16 mouse cellular contexts compared by ENCODE assay signal in genomic region chr8:120372684-120373083, GRCm38 (mm10).
DNase-seq lines count a peak whose midpoint lies in the region; ATAC-seq and TF ChIP-seq lines count a peak whose summit lies in the region.
"Had no signal": no experiment of that assay in that cellular context is flagged by ENCODE, and none has a peak within 500 bp of the region (broad histone marks: within the 10 kb centered on the region; RNA-seq: fewer than 3 reads in every experiment).

No protein-coding gene starts in this region.

- H3K9ac ChIP-seq in forebrain, embryonic 13.5 days = no peak overlapping the region
- H3K9ac ChIP-seq in forebrain, embryonic 14.5 days (ENCODE audit: low read length) = no peak overlapping the region
- H3K9ac ChIP-seq in hindbrain, embryonic 12.5 days = no peak overlapping the region; the same call in 1 of the 2 replicates
- peak overlapping the region; percentile 60 for H3K9ac ChIP-seq in liver, embryonic 15.5 days
- H3K9ac ChIP-seq: embryonic facial prominence, embryonic 12.5 days; hindbrain, embryonic 13.5 days had no signal

- H3K9me3 ChIP-seq in forebrain, embryonic 13.5 days (replicated peaks) = no peaks in the 10 kb centered on the region
- no peaks in the 10 kb centered on the region for H3K9me3 ChIP-seq in forebrain, embryonic 14.5 days (replicated peaks; ENCODE audit: control insufficient read depth, low read length)
- no peaks in the 10 kb centered on the region for H3K9me3 ChIP-seq in hindbrain, embryonic 10.5 days
- H3K9me3 ChIP-seq in hindbrain, embryonic 12.5 days (replicated peaks) = no peaks in the 10 kb centered on the region
- no peaks in the 10 kb centered on the region for H3K9me3 ChIP-seq in liver, embryonic 15.5 days (replicated peaks)
- H3K9me3 ChIP-seq: embryonic facial prominence, embryonic 12.5 days; hindbrain, embryonic 13.5 days had no signal

- WGBS in forebrain, embryonic 13.5 days = 87% methylated on average over 6 of the region's 6 CpGs
- WGBS in forebrain, embryonic 14.5 days = 86% methylated on average over 6 of the region's 6 CpGs
- WGBS in hindbrain, embryonic 10.5 days = 91% methylated on average over 6 of the region's 6 CpGs
- WGBS in hindbrain, embryonic 12.5 days = 92% methylated on average over 6 of the region's 6 CpGs
- 75% methylated on average over 6 of the region's 6 CpGs for WGBS in bone marrow, adult 2 months
- WGBS in liver, embryonic 15.5 days (ENCODE audit: insufficient replicate concordance) = 49% methylated on average over 6 of the region's 6 CpGs

- no peak for DNase-seq in forebrain, embryonic 14.5 days (ENCODE audit: low spot score)
- DNase-seq in hindbrain, embryonic 10.5 days (ENCODE audit: low spot score) = no peak
- no peak for DNase-seq in kidney, adult 18-20 months
- DNase-seq: adrenal gland, postnatal 10 days; cerebellum, adult 18-20 months; layer of hippocampus, postnatal 36 days; lung, postnatal 36 days; midbrain, embryonic 14.5 days; right cerebral cortex, postnatal 4 days; thymus, postnatal 36 days had no signal

- H3K36me3 ChIP-seq in forebrain, embryonic 13.5 days (ENCODE audit: poor library complexity, severe bottlenecking) = no peaks in the 10 kb centered on the region
- no peaks in the 10 kb centered on the region for H3K36me3 ChIP-seq in forebrain, embryonic 14.5 days (ENCODE audit: control insufficient read depth, insufficient read depth, low read length)
- H3K36me3 ChIP-seq in hindbrain, embryonic 10.5 days = no peaks in the 10 kb centered on the region
- no peaks in the 10 kb centered on the region for H3K36me3 ChIP-seq in hindbrain, embryonic 12.5 days
- no peaks in the 10 kb centered on the region for H3K36me3 ChIP-seq in liver, embryonic 15.5 days (replicated peaks)
- H3K36me3 ChIP-seq: embryonic facial prominence, embryonic 12.5 days; hindbrain, embryonic 13.5 days had no signal

- no peak overlapping the region for H3K4me3 ChIP-seq in forebrain, embryonic 13.5 days
- H3K4me3 ChIP-seq in forebrain, embryonic 14.5 days (ENCODE audit: low read depth, low read length) = no peak overlapping the region
- H3K4me3 ChIP-seq in hindbrain, embryonic 10.5 days = no peak overlapping the region
- H3K4me3 ChIP-seq in hindbrain, embryonic 12.5 days = no peak overlapping the region
- no peak overlapping the region for H3K4me3 ChIP-seq in bone marrow, adult 2 months (replicated peaks; ENCODE audit: control insufficient read depth, low read depth, low read length)
- no peak overlapping the region for H3K4me3 ChIP-seq in liver, embryonic 15.5 days (replicated peaks)
- H3K4me3 ChIP-seq: embryonic facial prominence, embryonic 12.5 days; hindbrain, embryonic 13.5 days had no signal

- peaks cover 76% of the 10 kb centered on the region for H3K4me1 ChIP-seq in forebrain, embryonic 13.5 days
- H3K4me1 ChIP-seq in forebrain, embryonic 14.5 days (ENCODE audit: control insufficient read depth, insufficient read depth, low read length) = peaks cover 39% of the 10 kb centered on the region
- peaks cover 98% of the 10 kb centered on the region for H3K4me1 ChIP-seq in hindbrain, embryonic 10.5 days (replicated peaks)
- peaks cover 81% of the 10 kb centered on the region for H3K4me1 ChIP-seq in hindbrain, embryonic 12.5 days
- H3K4me1 ChIP-seq in bone marrow, adult 2 months (ENCODE audit: control insufficient read depth, insufficient read depth, low read length) = peaks cover 15% of the 10 kb centered on the region
- H3K4me1 ChIP-seq in liver, embryonic 15.5 days (replicated peaks) = peaks cover 98% of the 10 kb centered on the region

- TF ChIP-seq CTCF in bone marrow, adult 2 months (IDR thresholded peaks at IDR 0.05; ENCODE audit: control insufficient read depth, insufficient read depth, low read length) = no peak

- H3K4me2 ChIP-seq in forebrain, embryonic 13.5 days = no peak overlapping the region
- no peak overlapping the region for H3K4me2 ChIP-seq in forebrain, embryonic 14.5 days (ENCODE audit: low read length)
- H3K4me2 ChIP-seq in hindbrain, embryonic 12.5 days (replicated peaks) = no peak overlapping the region
- H3K4me2 ChIP-seq in liver, embryonic 15.5 days = peak overlapping the region; percentile 89
- H3K4me2 ChIP-seq: embryonic facial prominence, embryonic 12.5 days; hindbrain, embryonic 13.5 days had no signal

- no peak for TF ChIP-seq POLR2A in bone marrow, adult 2 months (IDR thresholded peaks at IDR 0.05; ENCODE audit: borderline replicate concordance, control insufficient read depth, low read depth, low read length)

- H3K27me3 ChIP-seq in forebrain, embryonic 13.5 days = no peaks in the 10 kb centered on the region
- H3K27me3 ChIP-seq in forebrain, embryonic 14.5 days (replicated peaks; ENCODE audit: control insufficient read depth, insufficient read depth, low read length) = no peaks in the 10 kb centered on the region
- H3K27me3 ChIP-seq in hindbrain, embryonic 10.5 days (ENCODE audit: insufficient read depth, poor library complexity, severe bottlenecking) = peaks cover 22% of the 10 kb centered on the region; the same call in 1 of the 2 replicates
- H3K27me3 ChIP-seq in hindbrain, embryonic 12.5 days = no peaks in the 10 kb centered on the region
- H3K27me3 ChIP-seq in liver, embryonic 15.5 days = no peaks in the 10 kb centered on the region
- H3K27me3 ChIP-seq: embryonic facial prominence, embryonic 12.5 days; hindbrain, embryonic 13.5 days had no signal

- H3K27ac ChIP-seq in forebrain, embryonic 13.5 days = peak overlapping the region; percentile 14; the same call in 1 of the 2 replicates
- H3K27ac ChIP-seq in forebrain, embryonic 14.5 days (ENCODE audit: low read depth, low read length) = no peak overlapping the region
- peak overlapping the region; percentile 87 for H3K27ac ChIP-seq in hindbrain, embryonic 10.5 days
- H3K27ac ChIP-seq in hindbrain, embryonic 12.5 days = no peak overlapping the region
- H3K27ac ChIP-seq in bone marrow, adult 2 months (ENCODE audit: control insufficient read depth, insufficient read depth, low read depth, low read length, poor library complexity) = peak overlapping the region; percentile 75; the same call in 1 of the 2 replicates
- H3K27ac ChIP-seq in liver, embryonic 15.5 days (replicated peaks) = peak overlapping the region; percentile 98
- H3K27ac ChIP-seq: embryonic facial prominence, embryonic 12.5 days had no signal

- no peak for ATAC-seq in forebrain, embryonic 13.5 days
- ATAC-seq in forebrain, embryonic 14.5 days = no peak
- no peak for ATAC-seq in hindbrain, embryonic 12.5 days (ENCODE audit: low FRiP score)
- ATAC-seq in liver, embryonic 15.5 days (ENCODE audit: insufficient read depth) = no peak

Comparison
In these comparisons a context has a peak if more than half of its experiments do, and no peak if none do; other contexts are left out.
1. H3K27ac ChIP-seq: peak in forebrain, embryonic 13.5 days (single experiment), hindbrain, embryonic 10.5 days (single experiment), bone marrow, adult 2 months (single experiment) and liver, embryonic 15.5 days (single experiment); none in forebrain, embryonic 14.5 days (single experiment) and hindbrain, embryonic 12.5 days (single experiment).